Mouse (Mus musculus) midbrain, embryonic 11.5 days (tissue): ENCODE measurements around the gene Afap1. TPM values are rescaled to one million over a fixed set of nuclear protein-coding genes. Genes with fewer than 3 reads are reported as not detected.

Source experiments
- ATAC-seq: fragments of 200-750 bp; cut with Nextera tagmentation; 2 replicates; pipeline ENCODE4 v1.8.0; 2017; ENCODE audit warnings: moderate TSS enrichment, moderate library complexity; ENCODE audit not compliant: low FRiP score
- DNase-seq: peaks from one replicate; pipeline ENCODE4 v3.0.0; 2015; ENCODE audit warnings: low spot score; ENCODE audit errors: missing footprints
- H3K27ac ChIP-seq: fragments of 300-500 bp; sonication (generic); 2 replicates; pipeline ENCODE4 v1.5.1; 2014; ENCODE audit warnings: low read depth, low read length
- H3K27me3 ChIP-seq: fragments of 300-500 bp; sonication (generic); 2 replicates; pipeline ENCODE4 v1.6.1; 2014; ENCODE audit warnings: mild to moderate bottlenecking, low read length, moderate library complexity, mixed read lengths; ENCODE audit not compliant: control insufficient read depth, insufficient read depth
- H3K36me3 ChIP-seq: fragments of 300-500 bp; sonication (generic); 2 replicates; pipeline ENCODE4 v1.6.1; 2014; ENCODE audit warnings: mild to moderate bottlenecking, low read length, moderate library complexity, mixed read lengths; ENCODE audit not compliant: control insufficient read depth, insufficient read depth
- H3K4me1 ChIP-seq: fragments of 300-500 bp; sonication (generic); 2 replicates; pipeline ENCODE4 v1.6.1; 2014; ENCODE audit warnings: low read length; ENCODE audit not compliant: control insufficient read depth, insufficient read depth
- H3K4me2 ChIP-seq: fragments of 300-500 bp; sonication (generic); 2 replicates; pipeline ENCODE4 v1.6.1; 2014; ENCODE audit warnings: mild to moderate bottlenecking, moderate library complexity
- H3K4me3 ChIP-seq: fragments of 300-500 bp; sonication (generic); 2 replicates; pipeline ENCODE4 v1.5.1; 2014; ENCODE audit warnings: low read depth, low read length
- H3K9ac ChIP-seq: fragments of 300-500 bp; sonication (generic); 2 replicates; pipeline ENCODE4 v1.6.1; 2014; ENCODE audit warnings: low read length
- H3K9me3 ChIP-seq: fragments of 300-500 bp; sonication (generic); 2 replicates; pipeline ENCODE4 v1.6.1; 2016; ENCODE audit warnings: low read length; ENCODE audit not compliant: control insufficient read depth
- WGBS: fragments of 180-500 bp; shearing (Covaris S2); extraction: QIAGEN DNeasy Blood & Tissue Kit; methylation state at CpG from one replicate; pipeline ENCODE4 v1.1.7; 2014; 5-methylcytosine and 5-hydroxymethylcytosine counted together
- polyA plus RNA-seq: library from polyadenylated mRNA; unstranded; fragments of >200 nt; fragmentation: Nextera tagmentation; extraction: Ambion mirVana; gene quantifications from 2 replicates; pipeline ENCODE4 v1.2.1, GENCODE M21; 2014

Gene Afap1
- polyA plus RNA-seq, 1 experiment from 2014 or later = 36.1 TPM

DNA sequence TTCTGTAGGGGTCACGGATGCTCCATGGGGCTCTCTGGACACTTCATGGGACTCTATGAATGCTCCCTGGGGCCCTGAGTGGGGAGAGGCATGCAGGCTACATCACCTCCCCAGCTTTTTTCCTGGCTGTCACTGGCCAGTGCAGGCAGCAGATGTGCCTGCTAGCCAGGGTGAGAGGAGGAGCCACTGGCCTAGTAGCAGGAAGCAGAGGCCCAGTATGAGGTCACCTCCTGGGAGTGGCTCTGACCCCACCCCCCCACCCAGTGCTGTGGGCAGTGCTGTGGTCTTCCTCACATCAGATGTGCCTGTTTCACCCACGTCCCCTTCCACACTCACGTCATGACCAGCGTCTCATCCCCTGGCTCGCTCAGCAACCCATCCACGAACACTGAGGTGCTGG, 148.6 kb downstream of the Afap1 start:
- H3K27ac ChIP-seq = no peak overlapping the region
- ATAC-seq = no peak
- no peaks in the 10 kb centered on the region for H3K9me3 ChIP-seq
- H3K9ac ChIP-seq = no peak overlapping the region
- DNase-seq = peak; percentile 73
- no peaks in the 10 kb centered on the region; the same call in 1 of the 2 replicates for H3K36me3 ChIP-seq
- no peak overlapping the region for H3K4me2 ChIP-seq
- H3K27me3 ChIP-seq = no peaks in the 10 kb centered on the region
- WGBS = 87% methylated on average over 6 of the region's 6 CpGs
- no peaks in the 10 kb centered on the region for H3K4me1 ChIP-seq
- H3K4me3 ChIP-seq = no peak overlapping the region

DNA sequence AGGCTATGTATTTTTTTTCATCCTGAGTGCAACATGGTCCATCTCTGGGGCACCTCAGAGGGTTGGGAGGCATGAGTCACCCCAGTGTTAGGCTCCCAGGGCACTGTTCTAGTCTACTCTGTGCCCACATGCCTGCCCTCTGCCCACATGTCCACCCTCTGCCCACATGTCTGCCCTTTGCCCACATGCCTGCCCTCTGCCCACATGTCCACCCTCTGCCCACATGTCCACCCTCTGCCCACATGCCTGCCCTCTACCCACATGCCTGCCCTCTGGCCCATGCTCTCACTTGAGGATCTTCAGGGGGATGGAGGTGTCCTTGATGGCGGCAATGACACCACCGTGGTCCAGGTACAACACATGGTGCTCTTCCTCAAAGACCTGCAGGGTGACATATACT, 150.0 kb downstream of the Afap1 start:
- WGBS = 89% methylated on average over 2 of the region's 2 CpGs
- ATAC-seq = no peak
- no peak overlapping the region for H3K4me3 ChIP-seq
- H3K9me3 ChIP-seq = no peaks in the 10 kb centered on the region
- no peaks in the 10 kb centered on the region for H3K27me3 ChIP-seq
- DNase-seq = peak; percentile 4
- no peak overlapping the region for H3K9ac ChIP-seq
- no peak overlapping the region for H3K27ac ChIP-seq
- no peaks in the 10 kb centered on the region for H3K36me3 ChIP-seq
- no peak overlapping the region for H3K4me2 ChIP-seq
- H3K4me1 ChIP-seq = no peaks in the 10 kb centered on the region

Other genes with a start within 250 kb of the Afap1 start
- 6.0 and 7.6 TPM in 2 replicates for gene Htra3, start 213.5 kb upstream of the Afap1 start, polyA plus RNA-seq
- gene Sh3tc1, start 153.3 kb upstream of the Afap1 start, polyA plus RNA-seq = 2.3 and 3.2 TPM in 2 replicates
- 0.36 and 0.51 TPM in 2 replicates for gene Ablim2, start 135.4 kb upstream of the Afap1 start, polyA plus RNA-seq